Mouse (Mus musculus): ENCODE measurements around the gene Ltb.

GRCm38 (mm10) chr17:35157254-35157653 is 37.0 kb upstream of the Ltb start:
- no peak for TF ChIP-seq POLR2A (IDR thresholded peaks at IDR 0.05; ENCODE audit: insufficient read length, low read depth)
- TF ChIP-seq USF1 (IDR thresholded peaks at IDR 0.05; ENCODE audit: low read depth) = no peak
- TF ChIP-seq TCF12 (IDR thresholded peaks at IDR 0.05; ENCODE audit: insufficient read depth, poor library complexity, severe bottlenecking) = no peak
- no peak for TF ChIP-seq MYOG (IDR thresholded peaks at IDR 0.05; ENCODE audit: control insufficient read depth in 1 of 3, insufficient read depth in 1 of 3, insufficient read length in 2 of 3, low read depth in 2 of 3)
- TF ChIP-seq E2F4 (IDR thresholded peaks at IDR 0.05; ENCODE audit: insufficient read depth) = no peak
- TF ChIP-seq MAX (IDR thresholded peaks at IDR 0.05; ENCODE audit: low read depth) = no peak
- TF ChIP-seq REST (IDR thresholded peaks at IDR 0.05; ENCODE audit: insufficient read depth, insufficient read length) = no peak
- TF ChIP-seq MYOD1 (IDR thresholded peaks at IDR 0.05; ENCODE audit: control insufficient read depth in 1 of 3, insufficient read length in 2 of 3, low read depth in 2 of 3) = no peak
